Mouse (Mus musculus): Measurements from ENCODE around the gene Adamtsl4. TPM values are rescaled to one million over a fixed set of nuclear protein-coding genes. Genes with fewer than 3 reads are reported as not detected.
"Not testable (repeated sequence)": the region's sequence is repeated elsewhere in the genome, so short reads cannot be mapped to it uniquely, and the experiment has no call there.

Gene Adamtsl4
- polyA plus RNA-seq, 1 experiment from 2014 or later = 2.6 TPM

DNA sequence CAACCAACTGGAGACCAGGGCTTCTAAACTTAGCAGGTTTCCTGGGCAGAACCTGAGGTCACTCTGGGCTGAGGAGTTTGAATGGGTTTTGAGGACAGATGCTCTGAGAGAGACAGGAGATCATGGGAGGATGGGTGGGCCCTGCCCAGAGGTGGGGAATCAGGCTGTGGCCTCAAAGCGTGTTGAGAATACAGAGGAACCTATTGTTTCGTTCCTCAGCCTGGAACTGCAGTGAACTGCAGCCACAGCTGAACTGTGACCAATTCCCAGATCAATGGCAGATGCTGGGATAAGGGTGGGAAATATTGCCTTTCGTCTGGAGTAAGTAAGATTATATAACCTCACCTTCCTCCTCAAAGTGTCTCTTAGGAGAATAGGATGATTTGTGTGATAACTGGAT is 8.1 kb upstream of the Adamtsl4 start:
- no peaks in the 10 kb centered on the region for H3K9me3 ChIP-seq (ENCODE audit: low read length)
- peaks cover 31% of the 10 kb centered on the region for H3K4me1 ChIP-seq (ENCODE audit: insufficient read depth)
- DNase-seq = no peak
- no peaks in the 10 kb centered on the region for H3K27me3 ChIP-seq (ENCODE audit: insufficient read depth, low read length)
- ATAC-seq = no peak
- no peak overlapping the region for H3K4me3 ChIP-seq (ENCODE audit: low read depth, low read length)
- 68% methylated on average over 3 of the region's 3 CpGs for WGBS (ENCODE audit: insufficient replicate concordance)
- no peaks in the 10 kb centered on the region for H3K36me3 ChIP-seq (replicated peaks; ENCODE audit: insufficient read depth, low read length)
- H3K4me2 ChIP-seq (ENCODE audit: low read depth, low read length) = no peak overlapping the region
- H3K27ac ChIP-seq (ENCODE audit: low read depth) = no peak overlapping the region
- no peak for TF ChIP-seq EP300 (IDR thresholded peaks at IDR 0.05; ENCODE audit: low read depth)
- TF ChIP-seq CTCF (IDR thresholded peaks at IDR 0.05; ENCODE audit: low read depth) = no peak
- no peak overlapping the region for H3K9ac ChIP-seq (replicated peaks)

DNA sequence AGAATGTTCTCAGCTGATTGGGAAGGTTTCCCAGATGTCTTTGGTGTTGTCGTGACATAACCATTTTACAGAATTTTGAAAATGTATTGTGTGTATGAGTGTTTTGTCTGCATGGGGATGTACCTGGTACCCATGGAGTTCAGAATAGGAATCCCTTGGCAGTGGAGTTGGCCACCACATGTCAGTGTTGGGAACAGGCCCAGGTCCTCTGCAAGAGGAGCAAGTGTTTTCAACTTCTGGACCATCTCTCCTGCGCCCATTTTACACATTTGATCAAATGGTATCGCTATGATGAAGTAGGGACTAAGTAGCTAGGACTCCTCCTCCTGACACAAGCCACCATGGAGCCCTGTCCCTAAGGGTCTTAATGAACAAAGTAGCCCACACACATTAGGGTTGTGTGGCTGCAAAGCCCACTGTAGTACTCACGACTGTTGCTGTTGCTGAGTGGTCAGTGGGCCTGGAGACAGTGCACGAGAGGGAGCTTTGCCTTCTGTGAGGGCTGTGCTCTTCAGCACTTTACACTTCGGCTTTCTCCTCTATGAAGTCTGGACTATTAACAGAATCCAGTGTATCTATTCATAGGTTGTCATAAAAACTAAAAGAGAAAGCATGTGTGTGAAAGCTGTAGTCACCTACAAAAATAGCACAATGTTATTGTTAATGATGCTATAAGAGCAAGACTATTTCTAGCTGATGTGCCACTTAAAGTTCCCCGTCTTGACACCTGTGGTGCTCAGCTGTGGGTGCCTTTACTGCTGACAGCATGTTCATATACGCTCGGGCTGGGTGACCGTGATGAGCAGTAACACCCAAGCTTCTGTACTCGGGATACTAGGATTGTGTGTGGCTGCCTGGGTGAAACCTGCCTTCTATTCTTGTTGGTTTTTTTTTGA is 7.3 kb upstream of the Adamtsl4 start:
- no peaks in the 10 kb centered on the region for H3K9me3 ChIP-seq (ENCODE audit: low read length)
- no peaks in the 10 kb centered on the region for H3K27me3 ChIP-seq (ENCODE audit: insufficient read depth, low read length)
- DNase-seq (no peak), ATAC-seq (no peak)
- 0 out of 2 replicates have a peak overlapping the region, but pooled peaks have one; percentile 4 for H3K27ac ChIP-seq (ENCODE audit: low read depth)
- H3K36me3 ChIP-seq (replicated peaks; ENCODE audit: insufficient read depth, low read length) = no peaks in the 10 kb centered on the region
- no peak overlapping the region for H3K9ac ChIP-seq (replicated peaks)
- 80% methylated on average over 11 of the region's 11 CpGs for WGBS (ENCODE audit: insufficient replicate concordance)
- peaks cover 31% of the 10 kb centered on the region for H3K4me1 ChIP-seq (ENCODE audit: insufficient read depth)
- no peak overlapping the region for H3K4me3 ChIP-seq (ENCODE audit: low read depth, low read length)
- no peak overlapping the region for H3K4me2 ChIP-seq (ENCODE audit: low read depth, low read length)
- TF ChIP-seq EP300 (IDR thresholded peaks at IDR 0.05; ENCODE audit: low read depth) (no peak), CTCF (IDR thresholded peaks at IDR 0.05; ENCODE audit: low read depth) (no peak)

DNA sequence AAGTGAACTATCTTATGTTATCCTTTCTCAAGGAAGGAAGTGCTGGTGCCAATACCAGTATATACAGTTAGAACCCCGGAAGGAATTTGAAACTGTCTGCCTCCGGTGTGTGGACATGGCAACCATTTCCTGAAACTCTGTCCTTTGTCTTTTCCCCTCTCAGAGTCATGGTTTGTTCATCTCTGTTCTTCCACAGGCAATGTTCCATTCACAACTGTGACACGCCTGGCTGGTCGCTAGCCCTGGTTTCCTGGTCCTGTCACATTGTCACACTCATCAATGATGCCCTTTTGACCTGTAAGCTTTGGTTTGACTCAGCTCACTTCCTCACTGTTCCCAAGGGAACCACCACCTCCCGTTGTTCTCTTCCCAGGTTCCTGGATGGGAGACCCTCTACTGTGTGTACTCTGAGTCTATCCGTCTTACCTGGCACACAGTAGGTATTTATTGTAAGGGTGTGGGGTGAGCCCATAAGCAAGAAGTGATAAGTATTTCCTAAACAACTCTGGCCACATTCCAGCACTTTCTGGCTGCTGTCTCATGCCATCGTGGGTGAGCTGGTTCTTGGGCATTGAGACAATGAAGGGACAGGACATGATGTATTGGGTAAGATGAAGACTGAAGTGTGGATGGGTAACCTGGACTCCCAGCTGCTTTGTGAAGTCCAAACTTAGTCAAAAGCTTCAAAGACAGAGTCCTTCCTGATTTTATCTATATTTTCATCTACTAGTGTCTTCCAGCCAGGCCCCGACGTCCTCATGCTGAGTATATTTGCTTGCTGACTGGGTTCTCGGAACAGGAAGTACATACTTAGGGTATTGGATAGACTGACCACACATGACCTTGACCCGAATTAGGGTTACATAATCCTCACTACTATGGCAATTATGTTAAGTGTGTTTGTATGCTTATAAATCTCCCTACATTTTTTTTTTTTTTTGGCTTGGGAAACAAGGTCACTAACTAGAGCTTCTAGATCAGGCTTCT is 6.4 kb upstream of the Adamtsl4 start:
- Histone ChIP-seq H3K27me3 (ENCODE audit: insufficient read depth, low read length) (no peaks in the 10 kb centered on the region), H3K27ac (ENCODE audit: low read depth) (peak overlapping the region; percentile 81), H3K4me2 (ENCODE audit: low read depth, low read length) (no peak overlapping the region), H3K4me1 (ENCODE audit: insufficient read depth) (peaks cover 28% of the 10 kb centered on the region), H3K36me3 (replicated peaks; ENCODE audit: insufficient read depth, low read length) (no peaks in the 10 kb centered on the region), H3K9me3 (ENCODE audit: low read length) (no peaks in the 10 kb centered on the region), H3K9ac (replicated peaks) (no peak overlapping the region), H3K4me3 (ENCODE audit: low read depth, low read length) (no peak overlapping the region)
- DNase-seq = peak; percentile 52
- WGBS (ENCODE audit: insufficient replicate concordance) = 27% methylated on average over 11 of the region's 11 CpGs
- TF ChIP-seq EP300 (IDR thresholded peaks at IDR 0.05; ENCODE audit: low read depth) (peak; percentile 28; the same call in 1 of the 2 replicates), CTCF (IDR thresholded peaks at IDR 0.05; ENCODE audit: low read depth) (no peak)
- peak; percentile 67 for ATAC-seq

DNA sequence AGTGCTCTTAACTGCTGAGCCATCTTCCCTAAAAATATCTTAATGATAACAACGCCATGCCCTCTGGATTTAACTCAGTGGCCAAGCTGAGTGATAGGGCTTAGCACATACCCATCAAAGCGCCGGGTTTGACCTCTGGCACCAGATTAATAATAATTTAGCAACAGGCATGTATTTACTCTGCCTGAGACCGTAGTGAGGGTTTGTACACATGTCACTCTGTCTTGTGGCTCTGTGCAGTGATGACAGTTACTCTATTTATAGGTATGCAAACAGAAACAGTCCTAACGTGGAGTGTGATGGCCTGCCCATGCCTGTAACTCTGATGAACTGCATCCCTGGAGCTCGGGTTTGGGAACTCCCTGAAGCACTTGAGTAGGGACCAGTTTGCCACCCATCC is 5.0 kb upstream of the Adamtsl4 start:
- DNase-seq = peak; percentile 40
- WGBS (ENCODE audit: insufficient replicate concordance) = 45% methylated on average over 6 of the region's 6 CpGs
- H3K4me3 ChIP-seq (ENCODE audit: low read depth, low read length) = no peak overlapping the region
- H3K27me3 ChIP-seq (ENCODE audit: insufficient read depth, low read length) = no peaks in the 10 kb centered on the region
- peak; percentile 88 for ATAC-seq
- H3K36me3 ChIP-seq (replicated peaks; ENCODE audit: insufficient read depth, low read length) = no peaks in the 10 kb centered on the region
- H3K9ac ChIP-seq (replicated peaks) = no peak overlapping the region
- H3K27ac ChIP-seq (ENCODE audit: low read depth) = peak overlapping the region; percentile 81
- TF ChIP-seq CTCF (IDR thresholded peaks at IDR 0.05; ENCODE audit: low read depth) (no peak), EP300 (IDR thresholded peaks at IDR 0.05; ENCODE audit: low read depth) (no peak)
- no peak overlapping the region for H3K4me2 ChIP-seq (ENCODE audit: low read depth, low read length)
- H3K9me3 ChIP-seq (ENCODE audit: low read length) = no peaks in the 10 kb centered on the region
- H3K4me1 ChIP-seq (ENCODE audit: insufficient read depth) = peaks cover 32% of the 10 kb centered on the region

DNA sequence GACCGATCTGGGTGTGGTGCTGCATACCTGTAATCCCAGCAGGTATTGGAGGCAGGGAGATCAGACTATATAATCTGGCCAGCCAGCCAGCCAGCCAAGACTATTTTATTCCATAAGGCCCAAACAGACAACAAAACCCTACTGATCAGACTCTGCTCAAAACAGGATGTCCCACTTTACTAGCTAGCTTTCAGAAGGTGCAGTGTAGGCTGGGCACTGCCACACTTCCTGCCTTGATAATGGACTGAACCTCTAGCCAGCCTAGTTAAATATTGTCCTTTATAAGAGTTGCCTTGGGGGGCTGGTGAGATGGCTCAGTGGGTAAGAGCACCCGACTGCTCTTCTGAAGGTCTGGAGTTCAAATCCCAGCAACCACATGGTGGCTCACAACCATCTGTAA is 2.8 kb upstream of the Adamtsl4 start:
- not testable (repeated sequence) for H3K9ac ChIP-seq (replicated peaks); H3K4me3 ChIP-seq (ENCODE audit: low read depth, low read length); H3K4me2 ChIP-seq (ENCODE audit: low read depth, low read length); H3K9me3 ChIP-seq (ENCODE audit: low read length); ATAC-seq; H3K36me3 ChIP-seq (replicated peaks; ENCODE audit: insufficient read depth, low read length); H3K27ac ChIP-seq (ENCODE audit: low read depth); DNase-seq
- Histone ChIP-seq H3K27me3 (ENCODE audit: insufficient read depth, low read length) (peaks cover 11% of the 10 kb centered on the region; the same call in 1 of the 2 replicates), H3K4me1 (ENCODE audit: insufficient read depth) (peaks cover 37% of the 10 kb centered on the region)
- WGBS (ENCODE audit: insufficient replicate concordance) = 87% methylated on average over 2 of the region's 2 CpGs

DNA sequence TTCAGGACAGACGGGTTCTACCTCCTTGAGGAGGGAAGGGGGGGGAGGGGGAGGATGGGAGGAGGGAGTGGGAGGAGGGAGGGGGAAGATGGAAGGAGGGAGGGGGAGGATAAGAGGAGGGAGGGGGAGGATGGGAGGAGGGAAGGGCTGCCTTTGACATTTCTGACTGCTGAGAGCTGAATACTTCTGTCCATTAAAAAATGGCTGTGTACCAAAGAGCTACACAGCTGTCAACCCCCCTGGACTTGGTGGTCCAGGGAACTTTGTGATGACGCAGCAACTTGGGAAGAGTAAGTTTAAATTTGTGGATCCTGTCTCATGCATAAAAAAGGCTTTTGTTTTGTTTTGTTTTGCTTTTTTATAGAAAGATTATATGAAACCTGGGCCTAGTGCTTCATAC is 2.2 kb upstream of the Adamtsl4 start:
- DNase-seq = no peak
- H3K9ac ChIP-seq (replicated peaks) = no peak overlapping the region
- no peak overlapping the region for H3K4me3 ChIP-seq (ENCODE audit: low read depth, low read length)
- no peak for TF ChIP-seq CTCF (IDR thresholded peaks at IDR 0.05; ENCODE audit: low read depth)
- peaks cover 11% of the 10 kb centered on the region; the same call in 1 of the 2 replicates for H3K27me3 ChIP-seq (ENCODE audit: insufficient read depth, low read length)
- no peaks in the 10 kb centered on the region for H3K36me3 ChIP-seq (replicated peaks; ENCODE audit: insufficient read depth, low read length)
- H3K4me1 ChIP-seq (ENCODE audit: insufficient read depth) = peaks cover 32% of the 10 kb centered on the region
- no peak for ATAC-seq
- H3K9me3 ChIP-seq (ENCODE audit: low read length) = no peaks in the 10 kb centered on the region
- H3K4me2 ChIP-seq (ENCODE audit: low read depth, low read length) = no peak overlapping the region
- H3K27ac ChIP-seq (ENCODE audit: low read depth) = 0 out of 2 replicates have a peak overlapping the region, but pooled peaks have one; percentile 34
- 59% methylated on average over 2 of the region's 2 CpGs for WGBS (ENCODE audit: insufficient replicate concordance)
